ENCODE assay signal across 24 mouse cellular contexts in the genomic region with DNA sequence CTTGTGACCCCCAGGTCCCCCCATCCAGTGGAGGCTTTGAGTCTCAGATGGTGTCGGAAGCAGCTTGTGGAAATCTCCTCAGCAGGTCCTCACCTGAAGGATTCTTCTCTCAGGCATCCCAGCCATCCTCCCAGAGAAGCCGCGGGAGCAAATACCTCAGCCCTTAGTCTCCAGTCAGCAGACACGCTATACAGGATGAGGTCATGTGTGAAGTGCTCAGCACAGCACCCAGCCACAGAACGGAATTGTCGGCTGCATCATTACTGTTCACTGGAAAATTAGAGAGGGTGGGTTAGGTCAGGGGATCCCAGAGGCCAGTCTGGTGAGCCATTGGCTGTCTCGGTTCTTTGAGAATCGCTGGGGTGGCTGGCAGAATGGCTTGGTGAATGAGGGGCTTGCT. TPM values are rescaled to one million over a fixed set of nuclear protein-coding genes. Genes with fewer than 3 reads are reported as not detected.
"Had no signal": no experiment of that assay in that cellular context is flagged by ENCODE, and none has a peak within 500 bp of the region (broad histone marks: within the 10 kb centered on the region; RNA-seq: fewer than 3 reads in every experiment).

No protein-coding gene starts in this region.

- H3K4me3 ChIP-seq: limb, embryonic 13.5 days; liver, embryonic 12.5 days; liver, embryonic 15.5 days; lung, embryonic 15.5 days; megakaryocyte, embryonic 14.5 days; midbrain, embryonic 10.5 days; midbrain, embryonic 13.5 days; myocyte; neural tube, embryonic 13.5 days had no signal

- H3K4me1 ChIP-seq: limb, embryonic 13.5 days; liver, embryonic 12.5 days; liver, embryonic 15.5 days; lung, embryonic 15.5 days; midbrain, embryonic 10.5 days had no signal

- H3K27ac ChIP-seq: kidney, postnatal 0 days; limb, embryonic 13.5 days; liver, embryonic 12.5 days; liver, embryonic 15.5 days; lung, embryonic 15.5 days; midbrain, embryonic 10.5 days; neural tube, embryonic 13.5 days had no signal

- H3K27me3 ChIP-seq: limb, embryonic 13.5 days; liver, embryonic 12.5 days; liver, embryonic 15.5 days; lung, embryonic 15.5 days; megakaryocyte, embryonic 14.5 days; midbrain, embryonic 13.5 days; neural tube, embryonic 13.5 days had no signal

- DNase-seq: kidney, adult 18-20 months; kidney, adult 9 months; kidney, postnatal 36 days; left cerebral cortex, postnatal 4 days; liver; lung, adult 18-20 months; lung, postnatal 10 days; lung, postnatal 36 days; thymus, adult 18-20 months; thymus, postnatal 36 days had no signal

- H3K9me3 ChIP-seq: limb, embryonic 13.5 days; liver, embryonic 12.5 days; liver, embryonic 15.5 days; lung, embryonic 15.5 days; midbrain, embryonic 10.5 days; midbrain, embryonic 13.5 days; neural tube, embryonic 13.5 days had no signal

RNA-seq across cellular contexts. Expression of a gene that starts 38.0 kb away (rescaled TPM):
- total RNA-seq: monocyte, adult 5-6 weeks; neutrophil, adult 5-6 weeks had no signal
- polyA plus RNA-seq: myocyte; small intestine, adult 2 months; spleen, adult 2 months had no signal
